Mouse (Mus musculus) CH12.LX (cell line): ENCODE results near the gene Zfyve21. TPM values are rescaled to one million over a fixed set of nuclear protein-coding genes. Genes with fewer than 3 reads are reported as not detected.
A peak's percentile ranks its signal among the peaks of the same experiment; 100 is the strongest.

Source experiments
- DNase-seq: peaks from one replicate; pipeline ENCODE4 v3.0.0-alpha.2; 2013; ENCODE audit errors: extremely low read depth
- H3K27ac ChIP-seq: 2 replicates; pipeline ENCODE4 v1.5.1; 2012; ENCODE audit warnings: low read depth, mild to moderate bottlenecking, control low read depth, moderate library complexity; ENCODE audit not compliant: insufficient read depth
- H3K27me3 ChIP-seq: replicated peaks from 2 replicates; pipeline ENCODE3; 2012; ENCODE audit warnings: inconsistent platforms
- H3K36me3 ChIP-seq, 2 experiments: replicated peaks in 1 of 2; 2 replicates each; pipeline versions ENCODE3 to v1.6.1; 2012; ENCODE audit warnings: inconsistent platforms in 1 of 2, low read length in 1 of 2, mild to moderate bottlenecking in 1 of 2, mixed read lengths in 1 of 2, moderate library complexity in 1 of 2; ENCODE audit not compliant: control insufficient read depth in 1 of 2, insufficient read depth in 1 of 2
- H3K4me1 ChIP-seq, 2 experiments: 2 replicates each; pipeline ENCODE4 v1.6.1; 2012; ENCODE audit warnings: inconsistent platforms in 1 of 2, moderate library complexity in 1 of 2; ENCODE audit not compliant: insufficient read depth in 2 of 2, control insufficient read depth in 1 of 2
- H3K4me2 ChIP-seq: 2 replicates; pipeline ENCODE4 v1.6.1; 2012; ENCODE audit warnings: low read depth, mild to moderate bottlenecking, control low read depth; ENCODE audit not compliant: poor library complexity, insufficient read depth, severe bottlenecking
- H3K4me3 ChIP-seq, 3 experiments: fragments of 150-350 bp in 1 of 3; sonication (generic) in 1 of 3; replicated peaks in 1 of 3; 2 replicates each; pipeline versions ENCODE3 to v1.5.1; 2011 to 2012; ENCODE audit warnings: low read depth in 2 of 3, low read length in 2 of 3, mild to moderate bottlenecking in 2 of 3, moderate library complexity in 2 of 3, control low read depth in 1 of 3, improper control_type of control experiment in 1 of 3, inconsistent platforms in 1 of 3, mixed read lengths in 1 of 3; ENCODE audit not compliant: poor library complexity in 1 of 3
- H3K79me2 ChIP-seq: replicated peaks from 2 replicates; pipeline ENCODE4 v1.6.1; 2012; ENCODE audit warnings: mild to moderate bottlenecking, moderate library complexity; ENCODE audit not compliant: control insufficient read depth, poor library complexity, insufficient read depth, severe bottlenecking; ENCODE audit errors: extremely low read depth
- H3K9ac ChIP-seq: 2 replicates; pipeline ENCODE4 v1.6.1; 2012; ENCODE audit warnings: low read depth, mild to moderate bottlenecking, control low read depth, moderate library complexity; ENCODE audit not compliant: insufficient read depth
- H3K9me3 ChIP-seq: replicated peaks from 2 replicates; pipeline ENCODE3; 2012; ENCODE audit warnings: low read length, inconsistent platforms, mixed read lengths
- CHD2 ChIP-seq: IDR thresholded peaks from 2 replicates; pipeline ENCODE4 v1.6.1; 2011; ENCODE audit warnings: low read length, improper control_type of control experiment
- E2F4 ChIP-seq: IDR thresholded peaks from 2 replicates; pipeline ENCODE4 v1.6.1; 2011; ENCODE audit warnings: low read depth, low read length, improper control_type of control experiment; ENCODE audit not compliant: insufficient replicate concordance
- EP300 ChIP-seq: IDR thresholded peaks from 2 replicates; pipeline ENCODE4 v1.6.1; 2011; ENCODE audit warnings: low read length, improper control_type of control experiment
- ETS1 ChIP-seq: conservative IDR thresholded peaks from 2 replicates; pipeline ENCODE4 v1.6.1; 2012; ENCODE audit warnings: low read depth, mild to moderate bottlenecking, inconsistent platforms, low read length, improper control_type of control experiment, moderate library complexity
- GABPA ChIP-seq: IDR thresholded peaks from 2 replicates; pipeline ENCODE4 v1.6.1; 2012; ENCODE audit warnings: low read depth, low read length, improper control_type of control experiment, inconsistent platforms; ENCODE audit not compliant: insufficient replicate concordance
- IRF4 ChIP-seq: IDR thresholded peaks from 2 replicates; pipeline ENCODE4 v1.6.1; 2014; ENCODE audit warnings: low read depth, mild to moderate bottlenecking, inconsistent platforms, low read length, improper control_type of control experiment
- JUN ChIP-seq: IDR thresholded peaks from 2 replicates; pipeline ENCODE4 v1.6.1; 2011; ENCODE audit warnings: low read depth, mild to moderate bottlenecking, low read length, improper control_type of control experiment, moderate library complexity; ENCODE audit not compliant: insufficient read depth
- MAFK ChIP-seq: IDR thresholded peaks from 2 replicates; pipeline ENCODE4 v1.6.1; 2011; ENCODE audit warnings: low read length, improper control_type of control experiment; ENCODE audit not compliant: insufficient replicate concordance
- MAX ChIP-seq: IDR thresholded peaks from 2 replicates; pipeline ENCODE4 v1.6.1; 2011; ENCODE audit warnings: low read length, improper control_type of control experiment
- MAZ ChIP-seq: IDR thresholded peaks from 2 replicates; pipeline ENCODE4 v1.6.1; 2012; ENCODE audit warnings: low read depth, mild to moderate bottlenecking, inconsistent platforms, low read length, improper control_type of control experiment, moderate library complexity
- MEF2A ChIP-seq: IDR thresholded peaks from 2 replicates; pipeline ENCODE4 v1.6.1; 2014; ENCODE audit warnings: low read depth, mild to moderate bottlenecking, inconsistent platforms, low read length, improper control_type of control experiment, borderline replicate concordance
- POLR2AphosphoS2 ChIP-seq: IDR thresholded peaks from 2 replicates; pipeline ENCODE4 v1.6.1; 2011; ENCODE audit warnings: low read depth, low read length, improper control_type of control experiment
- RAD21 ChIP-seq: IDR thresholded peaks from 2 replicates; pipeline ENCODE4 v1.6.1; 2011; ENCODE audit warnings: low read depth, mild to moderate bottlenecking, low read length, improper control_type of control experiment, moderate library complexity
- SIN3A ChIP-seq: IDR thresholded peaks from 2 replicates; pipeline ENCODE4 v1.6.1; 2012; ENCODE audit warnings: low read length, improper control_type of control experiment, inconsistent platforms
- TBP ChIP-seq: conservative IDR thresholded peaks from 2 replicates; pipeline ENCODE4 v1.6.1; 2011; ENCODE audit warnings: low read depth, low read length, improper control_type of control experiment
- TCF12 ChIP-seq: IDR thresholded peaks from 2 replicates; pipeline ENCODE4 v1.6.1; 2014; ENCODE audit warnings: low read depth, mild to moderate bottlenecking, inconsistent platforms, low read length, improper control_type of control experiment
- UBTF ChIP-seq: IDR thresholded peaks from 2 replicates; pipeline ENCODE4 v1.6.1; 2012; ENCODE audit warnings: low read depth, mild to moderate bottlenecking, inconsistent platforms, low read length, improper control_type of control experiment, moderate library complexity
- dilution Hi-C: fragments of 300-500 bp; cut with MboI; formaldehyde crosslinking; loops from 2 replicates; pipeline ENCODE4 v1.14.3; 2020; ENCODE audit warnings: low sequenced_read_pairs; ENCODE audit not compliant: extremely low pct_unique_long_range_greater_than_20kb, extremely low pct_ligation_motif_present
- in situ Hi-C: fragments of 300-500 bp; cut with MboI; formaldehyde crosslinking; loops from 3 replicates; pipeline ENCODE4 v1.14.3; 2019; ENCODE audit warnings: low sequenced_read_pairs, low pct_ligation_motif_present, low pct_unique_long_range_greater_than_20kb, mixed read lengths
- polyA plus RNA-seq: library from polyadenylated mRNA; unstranded; fragments of >175 nt; gene quantifications from 2 replicates; pipeline ENCODE4 v1.2.1, GENCODE M21; 2012; ENCODE audit warnings: low read depth; ENCODE audit not compliant: insufficient read length
- total RNA-seq, 2 experiments: library from RNA; depleted of rRNA; stranded (reverse); fragments of 300-350 nt in 1 of 2; fragments of >200 nt in 1 of 2; gene quantifications; 2 replicates each; pipeline ENCODE4 v1.2.3; 2012 to 2014

Zfyve21 gene
- total and polyA plus RNA-seq, 3 experiments, result 4.1 to 8.4 (median 7.6) TPM

GRCm38 (mm10) chr12:111812075-111812474 lies 1.9 kb upstream of the Zfyve21 start:
- Histone ChIP-seq H3K36me3 (peaks cover 29 to 52% of the 10 kb centered on the region in 2 experiments), H3K4me2 (no peak overlapping the region), H3K79me2 (no peaks in the 10 kb centered on the region), H3K27ac (no peak overlapping the region), H3K9me3 (no peaks in the 10 kb centered on the region), H3K4me3 (no peak overlapping the region)
- dilution Hi-C loops (no loop called here), in situ Hi-C loops (no loop called here)
- no peak for DNase-seq
- TF ChIP-seq UBTF (no peak), MEF2A (no peak), GABPA (no peak), MAX (no peak), CHD2 (no peak), E2F4 (no peak), EP300 (no peak)
- TF ChIP-seq, all 38 proteins: peak for 0
- peaks cover 16 to 44% of the 10 kb centered on the region in 2 experiments for H3K4me1 ChIP-seq
- H3K27me3 ChIP-seq, result no peaks in the 10 kb centered on the region
- no peak overlapping the region for H3K9ac ChIP-seq

DNA sequence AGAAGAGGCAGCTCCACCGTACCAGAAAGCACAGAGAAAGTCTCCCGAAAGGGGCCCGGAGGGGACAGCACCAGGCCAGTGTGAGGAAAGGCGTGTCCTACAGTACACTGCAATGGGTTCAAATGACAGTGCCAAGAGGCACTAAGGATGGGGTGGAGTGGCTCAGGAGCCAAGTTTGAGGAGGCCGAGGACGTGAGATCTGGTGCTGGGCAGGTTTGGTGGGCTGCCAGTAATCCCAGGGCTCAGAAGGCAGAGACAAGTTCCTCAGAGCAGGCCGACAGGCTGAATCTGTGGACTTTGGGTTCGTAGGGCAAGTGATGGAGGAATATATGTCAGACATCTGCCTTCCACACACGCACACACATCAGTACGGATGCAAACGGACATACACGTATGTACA lies 1.4 kb upstream of the Zfyve21 start:
- dilution Hi-C loops, result no loop called here
- peaks cover 16 to 40% of the 10 kb centered on the region in 2 experiments for H3K4me1 ChIP-seq
- H3K4me2 ChIP-seq, result 0 out of 2 replicates have a peak overlapping the region, but pooled peaks have one; percentile 72
- no peaks in the 10 kb centered on the region for H3K27me3 ChIP-seq
- in situ Hi-C loops, result no loop called here
- H3K9me3 ChIP-seq, result no peaks in the 10 kb centered on the region
- H3K9ac ChIP-seq, result no peak overlapping the region; the same call in 1 of the 2 replicates
- H3K4me3 ChIP-seq, result peak overlapping the region; percentile 63 to 82 (median 71)
- TF ChIP-seq TBP, result no peak
- TF ChIP-seq IRF4, result no peak
- TF ChIP-seq MAFK, result no peak
- TF ChIP-seq ETS1, result no peak
- TF ChIP-seq MAZ, result no peak
- no peak for TF ChIP-seq SIN3A
- TF ChIP-seq RAD21, result no peak
- no peak for TF ChIP-seq JUN
- no peak for TF ChIP-seq CHD2
- no peak for TF ChIP-seq POLR2AphosphoS2
- TF ChIP-seq TCF12, result no peak
- peaks cover 25 to 49% of the 10 kb centered on the region in 2 experiments for H3K36me3 ChIP-seq
- no peaks in the 10 kb centered on the region for H3K79me2 ChIP-seq
- DNase-seq, result no peak
- H3K27ac ChIP-seq, result no peak overlapping the region
